Mouse (Mus musculus) ES-E14 (cell line): Measurements from ENCODE around the gene Etfa.

Experiments used
- CHD2 ChIP-seq: IDR thresholded peaks from 2 replicates; pipeline ENCODE4 v1.6.1; 2014; ENCODE audit warnings: mild to moderate bottlenecking, low read depth, low read length, inconsistent platforms
- HCFC1 ChIP-seq: IDR thresholded peaks from 2 replicates; pipeline ENCODE4 v1.6.1; 2012; ENCODE audit warnings: low read length, inconsistent platforms, borderline replicate concordance; ENCODE audit not compliant: insufficient read depth
- MAFK ChIP-seq: IDR thresholded peaks from 2 replicates; pipeline ENCODE4 v1.6.1; 2014; ENCODE audit warnings: mild to moderate bottlenecking, low read depth, low read length, inconsistent platforms; ENCODE audit not compliant: insufficient read depth
- ZC3H11A ChIP-seq: IDR thresholded peaks from 2 replicates; pipeline ENCODE4 v1.6.1; 2012; ENCODE audit warnings: low read depth, mild to moderate bottlenecking, inconsistent platforms, low read length, borderline replicate concordance
- ZNF384 ChIP-seq: IDR thresholded peaks from 2 replicates; pipeline ENCODE4 v1.6.1; 2012; ENCODE audit warnings: low read depth, low read length, inconsistent platforms

DNA sequence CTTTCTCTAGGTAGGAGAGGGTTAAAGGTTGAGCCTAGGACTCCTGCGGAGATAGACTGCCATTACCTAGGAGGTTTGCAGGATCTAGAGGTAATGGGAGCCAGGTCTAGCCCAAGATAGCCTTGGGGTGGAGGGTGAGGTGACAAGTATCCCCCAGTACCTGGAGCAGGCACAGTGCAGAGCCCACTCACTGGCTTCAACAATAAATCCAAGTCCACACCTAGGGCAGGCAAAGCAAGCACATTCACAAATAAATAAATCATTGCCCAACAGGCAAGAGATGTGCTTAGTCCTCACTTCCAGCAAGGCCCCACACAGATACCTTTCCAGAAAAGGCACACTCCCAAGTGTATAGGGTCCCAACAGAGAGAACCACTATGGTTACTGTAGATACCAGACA is 27.0 kb upstream of the Etfa start:
- no peak for TF ChIP-seq MAFK
- TF ChIP-seq ZC3H11A = no peak
- no peak for TF ChIP-seq CHD2
- no peak for TF ChIP-seq HCFC1
- TF ChIP-seq ZNF384 = no peak
